Mouse (Mus musculus): ENCODE results near the gene Ugt1a6a. TPM values are rescaled to one million over a fixed set of nuclear protein-coding genes. Genes with fewer than 3 reads are reported as not detected.

Gene Ugt1a6a
- polyA plus RNA-seq, 1 experiment, result 6.1 TPM

DNA sequence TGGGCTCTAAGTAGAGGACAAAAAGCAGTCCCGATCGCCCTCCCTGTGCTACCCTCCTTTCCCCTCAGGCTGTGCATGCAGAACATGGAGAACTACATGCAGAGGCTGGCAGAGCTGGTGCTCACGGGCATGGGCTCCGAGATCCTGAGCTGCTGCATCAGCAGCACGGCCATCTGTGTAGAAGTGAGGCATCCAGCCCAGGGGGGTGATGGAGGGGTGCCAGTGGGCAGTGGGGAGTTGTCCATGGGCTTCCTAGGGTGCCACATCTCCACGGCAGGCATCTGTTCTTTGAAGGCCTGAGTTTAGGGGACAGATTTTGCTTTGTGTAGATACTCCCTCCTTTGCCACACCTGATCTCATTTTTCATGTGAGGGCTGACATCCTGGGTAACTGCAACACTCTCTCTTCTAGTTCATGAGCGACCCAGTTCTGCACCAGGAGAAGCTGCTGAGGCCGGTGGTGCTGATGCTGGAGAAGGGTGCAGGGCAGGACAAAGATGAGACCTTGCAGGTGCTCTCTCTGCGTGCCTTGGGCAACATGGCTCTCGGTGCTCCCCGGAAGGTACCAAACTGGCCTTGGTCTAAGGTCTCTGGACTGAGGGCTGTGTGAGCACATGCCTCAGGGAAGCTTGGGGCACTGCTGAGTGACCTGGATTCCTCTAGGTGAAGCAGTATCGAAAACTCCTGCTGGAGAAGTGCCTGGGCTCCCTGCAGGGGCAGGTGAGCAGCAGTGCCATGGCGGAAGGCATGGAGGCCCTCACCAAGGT, 121.6 kb downstream of the Ugt1a6a start:
- Histone ChIP-seq H3K27ac (replicated peaks; ENCODE audit: low read depth, low read length) (no peak overlapping the region), H3K4me3 (ENCODE audit: insufficient read depth, low read depth, low read length) (no peak overlapping the region), H3K4me1 (ENCODE audit: control insufficient read depth, insufficient read depth, insufficient read length, low read length) (0 out of 2 replicates have a peak, but pooled peaks cover 2% of the 10 kb centered on the region)

- Histone ChIP-seq H3K27ac (replicated peaks; ENCODE audit: low read depth, low read length) (no peak overlapping the region), H3K4me3 (ENCODE audit: insufficient read depth, low read depth, low read length) (no peak overlapping the region)
Observed at GRCm38 (mm10) chr1:88256886-88257663, 122.5 kb downstream of the Ugt1a6a start.

GRCm38 (mm10) chr1:88257681-88258080, 123.1 kb downstream of the Ugt1a6a start:
- no peak overlapping the region for H3K4me3 ChIP-seq (ENCODE audit: insufficient read depth, low read depth, low read length)
- H3K27ac ChIP-seq (replicated peaks; ENCODE audit: low read depth, low read length), result no peak overlapping the region

More at GRCm38 (mm10) chr1:88256886-88257663, 122.5 kb downstream of the Ugt1a6a start:
- H3K4me1 ChIP-seq (ENCODE audit: control insufficient read depth, insufficient read depth, insufficient read length, low read length), result 0 out of 2 replicates have a peak, but pooled peaks cover 2% of the 10 kb centered on the region

GRCm38 (mm10) chr1:88258361-88258760, 123.8 kb downstream of the Ugt1a6a start:
- Histone ChIP-seq H3K4me3 (ENCODE audit: insufficient read depth, low read depth, low read length) (no peak overlapping the region), H3K27ac (replicated peaks; ENCODE audit: low read depth, low read length) (no peak overlapping the region), H3K4me1 (ENCODE audit: control insufficient read depth, insufficient read depth, insufficient read length, low read length) (0 out of 2 replicates have a peak, but pooled peaks cover 2% of the 10 kb centered on the region)

More at GRCm38 (mm10) chr1:88257681-88258080, 123.1 kb downstream of the Ugt1a6a start:
- H3K4me1 ChIP-seq (ENCODE audit: control insufficient read depth, insufficient read depth, insufficient read length, low read length), result 0 out of 2 replicates have a peak, but pooled peaks cover 2% of the 10 kb centered on the region

GRCm38 (mm10) chr1:88258881-88259642, 124.5 kb downstream of the Ugt1a6a start:
- H3K4me1 ChIP-seq (ENCODE audit: control insufficient read depth, insufficient read depth, insufficient read length, low read length), result 0 out of 2 replicates have a peak, but pooled peaks cover 2% of the 10 kb centered on the region
- H3K27ac ChIP-seq (replicated peaks; ENCODE audit: low read depth, low read length), result no peak overlapping the region
- H3K4me3 ChIP-seq (ENCODE audit: insufficient read depth, low read depth, low read length), result no peak overlapping the region

GRCm38 (mm10) chr1:88259643-88260024, 125.0 kb downstream of the Ugt1a6a start:
- Histone ChIP-seq H3K27ac (replicated peaks; ENCODE audit: low read depth, low read length) (no peak overlapping the region), H3K4me1 (ENCODE audit: control insufficient read depth, insufficient read depth, insufficient read length, low read length) (0 out of 2 replicates have a peak, but pooled peaks cover 2% of the 10 kb centered on the region), H3K4me3 (ENCODE audit: insufficient read depth, low read depth, low read length) (no peak overlapping the region)

DNA sequence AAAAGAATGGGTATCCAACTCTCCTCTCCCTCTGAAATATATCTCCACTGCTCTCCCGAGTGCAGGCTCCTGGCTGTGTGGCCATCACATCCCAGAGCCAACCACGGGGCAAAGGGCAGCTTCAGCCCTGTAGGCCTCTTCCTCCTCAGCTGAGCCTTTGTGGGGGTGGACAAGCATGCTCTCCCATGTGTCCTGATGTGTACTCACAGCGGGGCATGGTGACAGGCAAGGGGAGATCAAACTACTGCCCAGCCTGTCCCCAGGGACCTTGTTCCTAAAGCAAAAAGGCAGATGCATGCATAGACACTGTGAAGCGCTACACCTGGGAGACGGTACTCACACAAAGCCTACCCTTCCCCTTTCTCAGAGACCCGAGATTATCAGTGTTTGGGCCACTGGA, 125.5 kb downstream of the Ugt1a6a start:
- 0 out of 2 replicates have a peak, but pooled peaks cover 2% of the 10 kb centered on the region for H3K4me1 ChIP-seq (ENCODE audit: control insufficient read depth, insufficient read depth, insufficient read length, low read length)
- no peak overlapping the region for H3K27ac ChIP-seq (replicated peaks; ENCODE audit: low read depth, low read length)
- no peak overlapping the region for H3K4me3 ChIP-seq (ENCODE audit: insufficient read depth, low read depth, low read length)

DNA sequence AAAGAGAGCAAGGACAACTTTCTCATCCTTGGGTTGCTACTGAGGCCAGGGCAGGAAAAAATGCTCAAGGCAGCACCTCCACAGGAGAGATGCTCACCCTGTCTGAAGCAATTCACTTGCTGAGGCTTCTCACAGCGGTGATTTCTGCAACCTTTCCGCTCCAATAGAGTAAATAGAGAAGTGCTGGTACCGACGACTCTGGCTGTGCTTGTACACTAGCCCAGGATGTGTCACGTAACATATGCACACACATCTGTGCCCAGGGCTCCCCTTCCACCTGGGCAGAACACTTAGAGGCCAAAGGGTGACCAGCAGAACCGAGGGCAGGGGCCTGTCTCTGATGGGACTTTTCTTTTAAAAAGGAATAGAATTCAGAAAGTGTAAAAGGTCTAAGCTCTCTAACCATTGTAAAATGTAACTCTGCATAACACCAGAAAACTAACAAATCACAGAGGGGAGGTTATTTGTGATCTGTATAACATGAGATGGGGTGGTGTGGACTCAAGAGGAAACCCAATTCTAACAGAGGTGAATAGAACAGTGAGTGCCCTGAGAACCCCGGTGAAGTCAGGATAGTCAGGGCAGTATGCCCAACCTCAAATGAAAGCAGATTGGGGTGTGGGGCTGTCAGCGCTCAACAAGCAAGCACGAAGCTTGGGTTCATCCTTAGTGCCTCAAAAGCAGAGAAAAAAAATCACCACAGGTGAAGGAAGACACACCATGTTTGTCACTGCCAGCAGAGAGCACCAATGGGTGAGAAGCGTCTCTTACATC, 126.2 kb downstream of the Ugt1a6a start:
- no peak overlapping the region for H3K4me3 ChIP-seq (ENCODE audit: insufficient read depth, low read depth, low read length)
- H3K4me1 ChIP-seq (ENCODE audit: control insufficient read depth, insufficient read depth, insufficient read length, low read length), result 0 out of 2 replicates have a peak, but pooled peaks cover 2% of the 10 kb centered on the region
- H3K27ac ChIP-seq (replicated peaks; ENCODE audit: low read depth, low read length), result no peak overlapping the region

GRCm38 (mm10) chr1:88261706-88262105, 127.1 kb downstream of the Ugt1a6a start:
- Histone ChIP-seq H3K27ac (replicated peaks; ENCODE audit: low read depth, low read length) (no peak overlapping the region), H3K4me3 (ENCODE audit: insufficient read depth, low read depth, low read length) (no peak overlapping the region), H3K4me1 (ENCODE audit: control insufficient read depth, insufficient read depth, insufficient read length, low read length) (0 out of 2 replicates have a peak, but pooled peaks cover 2% of the 10 kb centered on the region)

DNA sequence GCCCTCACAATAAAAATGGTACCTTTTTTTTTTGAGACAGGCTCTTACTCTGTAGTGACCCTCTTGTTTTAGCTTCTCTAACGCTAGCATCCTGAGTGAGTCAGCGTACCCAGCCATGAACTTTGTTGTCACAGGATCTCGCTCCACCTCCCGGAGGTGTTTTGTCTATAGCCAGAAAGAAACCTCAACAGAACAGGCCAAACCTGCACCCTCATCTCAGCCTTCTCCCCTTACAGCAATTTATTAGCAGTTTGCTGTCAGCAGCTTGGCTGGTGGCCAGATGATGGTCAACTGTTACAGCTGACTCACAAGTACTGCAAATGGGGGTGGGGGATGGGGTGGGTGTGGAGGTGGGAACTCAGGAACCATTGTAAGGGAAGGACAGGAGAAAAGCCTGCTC, 127.6 kb downstream of the Ugt1a6a start:
- no peak overlapping the region for H3K4me3 ChIP-seq (ENCODE audit: insufficient read depth, low read depth, low read length)
- no peak overlapping the region for H3K27ac ChIP-seq (replicated peaks; ENCODE audit: low read depth, low read length)
- H3K4me1 ChIP-seq (ENCODE audit: control insufficient read depth, insufficient read depth, insufficient read length, low read length), result 0 out of 2 replicates have a peak, but pooled peaks cover 2% of the 10 kb centered on the region

- H3K4me1 ChIP-seq (ENCODE audit: control insufficient read depth, insufficient read depth, insufficient read length, low read length), result 0 out of 2 replicates have a peak, but pooled peaks cover 2% of the 10 kb centered on the region
- H3K27ac ChIP-seq (replicated peaks; ENCODE audit: low read depth, low read length), result no peak overlapping the region
- H3K4me3 ChIP-seq (ENCODE audit: insufficient read depth, low read depth, low read length), result no peak overlapping the region
Observed at GRCm38 (mm10) chr1:88262961-88263360, 128.4 kb downstream of the Ugt1a6a start.

- no peak overlapping the region for H3K4me3 ChIP-seq (ENCODE audit: insufficient read depth, low read depth, low read length)
- H3K4me1 ChIP-seq (ENCODE audit: control insufficient read depth, insufficient read depth, insufficient read length, low read length), result 0 out of 2 replicates have a peak, but pooled peaks cover 2% of the 10 kb centered on the region
- no peak overlapping the region for H3K27ac ChIP-seq (replicated peaks; ENCODE audit: low read depth, low read length)
Observed at GRCm38 (mm10) chr1:88263778-88264177, 129.2 kb downstream of the Ugt1a6a start.

GRCm38 (mm10) chr1:88264237-88264868, 129.7 kb downstream of the Ugt1a6a start:
- Histone ChIP-seq H3K27ac (replicated peaks; ENCODE audit: low read depth, low read length) (no peak overlapping the region), H3K4me1 (ENCODE audit: control insufficient read depth, insufficient read depth, insufficient read length, low read length) (0 out of 2 replicates have a peak, but pooled peaks cover 2% of the 10 kb centered on the region), H3K4me3 (ENCODE audit: insufficient read depth, low read depth, low read length) (no peak overlapping the region)

DNA sequence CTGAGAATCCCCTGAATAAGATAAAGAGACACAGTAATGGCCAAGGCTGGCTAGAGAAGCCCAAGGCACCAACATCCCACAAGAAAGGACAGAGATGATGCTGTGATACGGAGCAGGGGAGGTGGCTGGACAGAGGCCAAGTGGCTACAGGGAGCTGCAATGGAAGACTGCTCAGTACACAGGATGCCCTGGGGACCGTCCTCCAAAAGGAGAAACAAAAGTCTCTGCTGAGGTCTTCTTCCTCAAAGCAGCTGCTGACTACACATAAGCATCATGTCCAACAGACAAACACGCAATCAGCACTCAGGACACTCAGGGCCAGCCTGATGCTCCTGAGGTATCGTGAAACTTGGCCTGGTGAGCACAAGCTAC, 130.2 kb downstream of the Ugt1a6a start:
- 0 out of 2 replicates have a peak, but pooled peaks cover 2% of the 10 kb centered on the region for H3K4me1 ChIP-seq (ENCODE audit: control insufficient read depth, insufficient read depth, insufficient read length, low read length)
- no peak overlapping the region for H3K4me3 ChIP-seq (ENCODE audit: insufficient read depth, low read depth, low read length)
- H3K27ac ChIP-seq (replicated peaks; ENCODE audit: low read depth, low read length), result no peak overlapping the region

Measured in brown adipose tissue, adult 24 weeks (tissue).